Mouse (Mus musculus) limb, embryonic 14.5 days (tissue): ENCODE results near the gene Atp5g1. TPM values are rescaled to one million over a fixed set of nuclear protein-coding genes. Genes with fewer than 3 reads are reported as not detected.

Experiments used
- ATAC-seq: fragments of 200-750 bp; cut with Nextera tagmentation; 2 replicates; pipeline ENCODE4 v1.8.0; 2017; ENCODE audit warnings: low read depth, moderate number of reproducible peaks, moderate TSS enrichment; ENCODE audit not compliant: low FRiP score
- DNase-seq: peaks from one replicate; pipeline ENCODE4 v3.0.0-alpha.2; 2015; ENCODE audit warnings: low spot score
- H3K27ac ChIP-seq: fragments of 300-500 bp; sonication (generic); replicated peaks from 2 replicates; pipeline ENCODE4 v1.5.1; 2014; ENCODE audit warnings: low read depth, mild to moderate bottlenecking, low read length, moderate library complexity, mixed read lengths
- H3K27me3 ChIP-seq: fragments of 300-500 bp; sonication (generic); 2 replicates; pipeline ENCODE4 v1.6.1; 2014; ENCODE audit warnings: low read length, mixed read lengths; ENCODE audit not compliant: control insufficient read depth, insufficient read depth
- H3K36me3 ChIP-seq: fragments of 300-500 bp; sonication (generic); 2 replicates; pipeline ENCODE4 v1.6.1; 2014; ENCODE audit warnings: mild to moderate bottlenecking, low read length, moderate library complexity, mixed read lengths; ENCODE audit not compliant: control insufficient read depth, insufficient read depth
- H3K4me1 ChIP-seq: fragments of 300-500 bp; sonication (generic); 2 replicates; pipeline ENCODE4 v1.6.1; 2014; ENCODE audit warnings: antibody characterized with exemption, low read length, mixed read lengths; ENCODE audit not compliant: control insufficient read depth, insufficient read depth
- H3K4me2 ChIP-seq: fragments of 300-500 bp; sonication (generic); replicated peaks from 2 replicates; pipeline ENCODE4 v1.6.1; 2014; ENCODE audit warnings: low read depth, mild to moderate bottlenecking, low read length, moderate library complexity; ENCODE audit not compliant: severe bottlenecking
- H3K4me3 ChIP-seq: fragments of 300-500 bp; sonication (generic); replicated peaks from 2 replicates; pipeline ENCODE4 v1.5.1; 2014; ENCODE audit warnings: low read length
- H3K9ac ChIP-seq: fragments of 300-500 bp; sonication (generic); 2 replicates; pipeline ENCODE4 v1.6.1; 2014; ENCODE audit warnings: mild to moderate bottlenecking, low read depth, low read length, moderate library complexity; ENCODE audit not compliant: severe bottlenecking
- H3K9me3 ChIP-seq: fragments of 300-500 bp; sonication (generic); 2 replicates; pipeline ENCODE4 v1.6.1; 2016; ENCODE audit warnings: low read length; ENCODE audit not compliant: control insufficient read depth
- POLR2A ChIP-seq: fragments of 200-500 bp; IDR thresholded peaks from 2 replicates; pipeline ENCODE4 v1.8.0; 2012; ENCODE audit warnings: inconsistent platforms, mild to moderate bottlenecking, moderate library complexity, borderline replicate concordance; ENCODE audit not compliant: insufficient read depth, insufficient read length; ENCODE audit errors: extremely low read depth
- WGBS: fragments of 180-500 bp; shearing (Covaris S2); extraction: QIAGEN DNeasy Blood & Tissue Kit; methylation state at CpG from one replicate; pipeline ENCODE4 v1.1.7; 2014; 5-methylcytosine and 5-hydroxymethylcytosine counted together
- polyA plus RNA-seq, 2 experiments: library from polyadenylated mRNA; depleted of rRNA in 1 of 2; stranded (reverse) in 1 of 2; unstranded in 1 of 2; fragments of >200 nt; fragmentation: Nextera tagmentation in 1 of 2; extraction: Ambion mirVana in 1 of 2; gene quantifications; 2 replicates each; pipeline versions ENCODE4 v1.2.1 to v1.2.3; 2012 to 2014

Atp5g1 gene
- polyA plus RNA-seq, 2 experiments: 265 to 741 TPM

- no peak for ATAC-seq
- H3K4me2 ChIP-seq: no peak overlapping the region
- no peak overlapping the region for H3K4me3 ChIP-seq
- no peak for TF ChIP-seq POLR2A
- no peak for DNase-seq
- peaks cover 31% of the 10 kb centered on the region for H3K36me3 ChIP-seq
- H3K9ac ChIP-seq: no peak overlapping the region
- no peaks in the 10 kb centered on the region for H3K9me3 ChIP-seq
- peaks cover 10% of the 10 kb centered on the region; the same call in 1 of the 2 replicates for H3K4me1 ChIP-seq
- no peaks in the 10 kb centered on the region for H3K27me3 ChIP-seq
- 100% methylated on average over 1 of the region's 1 CpGs for WGBS
- H3K27ac ChIP-seq: no peak overlapping the region
Observed at GRCm38 (mm10) chr11:96071013-96071412, 4.5 kb downstream of the Atp5g1 start.

- no peak for TF ChIP-seq POLR2A
- Histone ChIP-seq H3K36me3 (peaks cover 31% of the 10 kb centered on the region), H3K9ac (no peak overlapping the region), H3K4me3 (no peak overlapping the region), H3K27me3 (no peaks in the 10 kb centered on the region), H3K9me3 (no peaks in the 10 kb centered on the region), H3K4me2 (no peak overlapping the region), H3K4me1 (peaks cover 10% of the 10 kb centered on the region; the same call in 1 of the 2 replicates), H3K27ac (no peak overlapping the region)
- 83% methylated on average over 7 of the region's 7 CpGs for WGBS
- ATAC-seq (no peak), DNase-seq (no peak)
Observed at GRCm38 (mm10) chr11:96070353-96070752, 5.1 kb downstream of the Atp5g1 start.

GRCm38 (mm10) chr11:96068231-96068630, 7.2 kb downstream of the Atp5g1 start:
- Histone ChIP-seq H3K27me3 (no peaks in the 10 kb centered on the region), H3K9ac (no peak overlapping the region), H3K4me1 (peaks cover 10% of the 10 kb centered on the region), H3K27ac (no peak overlapping the region), H3K9me3 (no peaks in the 10 kb centered on the region), H3K36me3 (peaks cover 26% of the 10 kb centered on the region), H3K4me3 (no peak overlapping the region), H3K4me2 (no peak overlapping the region)
- no peak for TF ChIP-seq POLR2A
- no peak for DNase-seq
- WGBS: 79% methylated on average over 5 of the region's 5 CpGs
- ATAC-seq: no peak

- H3K27ac ChIP-seq: peak within 1 kb of the TSS; percentile 79
- DNase-seq (peak; percentile 96), ATAC-seq (peak; percentile 98)
- H3K4me3 ChIP-seq: peak within 1 kb of the TSS; percentile 94
- TF ChIP-seq POLR2A: peak; percentile 93
- peak within 1 kb of the TSS; percentile 62 for H3K4me2 ChIP-seq
- no peaks in the 10 kb centered on the region for H3K9me3 ChIP-seq
- peaks cover 25% of the 10 kb centered on the region for H3K36me3 ChIP-seq
- H3K4me1 ChIP-seq: peaks cover 14% of the 10 kb centered on the region
- H3K9ac ChIP-seq: peak within 1 kb of the TSS; percentile 93
- no peaks in the 10 kb centered on the region for H3K27me3 ChIP-seq
- WGBS: 5% methylated on average over 38 of the region's 50 CpGs
Observed at GRCm38 (mm10) chr11:96065215-96065911, 10.1 kb downstream of the Atp5g1 start, which contains the start of gene Ube2z. Gene Ube2z (minus strand): TSS chr11:96065388.

DNA sequence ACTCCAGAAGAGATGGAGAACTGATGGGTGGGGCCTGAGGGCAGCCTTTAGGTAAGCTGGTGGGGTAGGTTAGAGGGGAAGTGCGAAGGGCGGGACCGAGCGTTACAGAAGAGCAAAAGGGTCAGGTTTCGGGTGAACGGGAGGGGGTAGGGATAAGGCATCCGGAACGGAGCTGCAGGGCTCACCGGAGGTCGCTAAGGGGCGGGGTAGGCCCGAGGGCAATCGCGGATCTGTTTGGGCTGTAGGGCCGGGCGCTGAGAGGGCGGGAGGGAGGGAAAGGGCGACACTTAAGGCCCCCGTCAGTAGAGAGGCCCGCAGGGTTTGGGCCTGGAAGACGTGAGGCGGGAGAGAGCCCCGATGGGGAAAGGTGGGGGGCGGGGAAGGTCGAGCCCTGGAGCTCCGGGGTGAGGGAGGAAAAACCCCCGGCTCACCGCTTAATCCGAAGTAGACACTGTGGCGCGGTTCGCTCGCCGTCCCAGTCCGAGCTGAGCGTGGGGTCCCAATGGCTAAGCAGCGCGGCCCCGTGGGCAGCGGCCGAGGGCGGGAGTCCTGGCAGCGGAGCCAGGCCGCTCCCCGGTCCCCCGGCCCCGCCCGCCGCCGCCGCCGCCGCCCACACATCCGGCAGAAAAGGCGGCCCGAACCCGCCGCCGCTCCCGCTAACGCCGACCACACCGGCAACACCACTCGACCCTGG, 10.8 kb downstream of the Atp5g1 start:
- peak overlapping the region; percentile 94 for H3K4me3 ChIP-seq
- H3K9me3 ChIP-seq: no peaks in the 10 kb centered on the region
- H3K4me1 ChIP-seq: peaks cover 14% of the 10 kb centered on the region
- 1% methylated on average over 22 of the region's 64 CpGs for WGBS
- peak overlapping the region; percentile 93 for H3K9ac ChIP-seq
- no peak for TF ChIP-seq POLR2A
- ATAC-seq (peak; percentile 53; the same call in 1 of the 2 replicates), DNase-seq (no peak)
- H3K27me3 ChIP-seq: no peaks in the 10 kb centered on the region
- H3K4me2 ChIP-seq: peak overlapping the region; percentile 62
- H3K36me3 ChIP-seq: peaks cover 25% of the 10 kb centered on the region
- H3K27ac ChIP-seq: peak overlapping the region; percentile 79
